Mouse (Mus musculus): ENCODE measurements at regions not wholly inside any gene's neighbourhood (a gene's known extent, or its start where the extent isn't known, plus 50 kb on each side); places are given as distances from the start of the nearest gene placed in this dataset.

- no peaks in the 10 kb centered on the region for H3K36me3 ChIP-seq (ENCODE audit: control insufficient read depth, insufficient read depth, low read length)
- WGBS = 39% methylated on average over 3 of the region's 3 CpGs
Observed at GRCm38 (mm10) chr12:107771809-107772208, 231.6 kb downstream of the Bcl11b start.

GRCm38 (mm10) chr12:107778046-107778445 is 225.4 kb downstream of the Bcl11b start:
- no peak overlapping the region for H3K4me2 ChIP-seq (replicated peaks; ENCODE audit: low read depth)
- no peaks in the 10 kb centered on the region for H3K9me3 ChIP-seq (ENCODE audit: control insufficient read depth, low read length)
- no peaks in the 10 kb centered on the region for H3K4me1 ChIP-seq (replicated peaks; ENCODE audit: control insufficient read depth, insufficient read depth)
- H3K27me3 ChIP-seq (ENCODE audit: control insufficient read depth, insufficient read depth, low read length) = no peaks in the 10 kb centered on the region
- 56% methylated on average over 9 of the region's 9 CpGs for WGBS
- no peak overlapping the region for H3K27ac ChIP-seq (replicated peaks)
- DNase-seq (ENCODE audit: low spot score) = no peak
- ATAC-seq (ENCODE audit: low FRiP score, low TSS enrichment) = no peak
- no peak overlapping the region for H3K4me3 ChIP-seq (ENCODE audit: low read depth, low read length)
- no peak for TF ChIP-seq CTCF (IDR thresholded peaks at IDR 0.05; ENCODE audit: low read depth)
- no peak for TF ChIP-seq EP300 (optimal IDR thresholded peaks at IDR 0.05)
- H3K9ac ChIP-seq (ENCODE audit: low read length) = no peak overlapping the region
- H3K36me3 ChIP-seq (ENCODE audit: control insufficient read depth, insufficient read depth, low read length) = no peaks in the 10 kb centered on the region

More at GRCm38 (mm10) chr12:107771809-107772208, 231.6 kb downstream of the Bcl11b start:
- no peaks in the 10 kb centered on the region for H3K9me3 ChIP-seq (ENCODE audit: control insufficient read depth, low read length)
- TF ChIP-seq EP300 (optimal IDR thresholded peaks at IDR 0.05) (no peak), CTCF (IDR thresholded peaks at IDR 0.05; ENCODE audit: low read depth) (no peak)
- no peak overlapping the region for H3K9ac ChIP-seq (ENCODE audit: low read length)
- no peak overlapping the region for H3K27ac ChIP-seq (replicated peaks)
- no peak for ATAC-seq (ENCODE audit: low FRiP score, low TSS enrichment)
- H3K4me3 ChIP-seq (ENCODE audit: low read depth, low read length) = no peak overlapping the region
- H3K27me3 ChIP-seq (ENCODE audit: control insufficient read depth, insufficient read depth, low read length) = no peaks in the 10 kb centered on the region
- DNase-seq (ENCODE audit: low spot score) = no peak
- no peak overlapping the region for H3K4me2 ChIP-seq (replicated peaks; ENCODE audit: low read depth)
- H3K4me1 ChIP-seq (replicated peaks; ENCODE audit: control insufficient read depth, insufficient read depth) = no peaks in the 10 kb centered on the region

- DNase-seq (ENCODE audit: low spot score) = no peak
- 72% methylated on average over 13 of the region's 13 CpGs for WGBS
- H3K27me3 ChIP-seq (ENCODE audit: control insufficient read depth, insufficient read depth, low read length) = no peaks in the 10 kb centered on the region
- H3K36me3 ChIP-seq (ENCODE audit: control insufficient read depth, insufficient read depth, low read length) = no peaks in the 10 kb centered on the region
- H3K4me2 ChIP-seq (replicated peaks; ENCODE audit: low read depth) = no peak overlapping the region
- H3K27ac ChIP-seq (replicated peaks) = no peak overlapping the region
- TF ChIP-seq EP300 (optimal IDR thresholded peaks at IDR 0.05) (no peak), CTCF (IDR thresholded peaks at IDR 0.05; ENCODE audit: low read depth) (no peak)
- no peak overlapping the region for H3K4me3 ChIP-seq (ENCODE audit: low read depth, low read length)
- no peaks in the 10 kb centered on the region for H3K9me3 ChIP-seq (ENCODE audit: control insufficient read depth, low read length)
- no peak for ATAC-seq (ENCODE audit: low FRiP score, low TSS enrichment)
- H3K9ac ChIP-seq (ENCODE audit: low read length) = no peak overlapping the region
- no peaks in the 10 kb centered on the region for H3K4me1 ChIP-seq (replicated peaks; ENCODE audit: control insufficient read depth, insufficient read depth)
Observed at GRCm38 (mm10) chr12:107779306-107780057, 223.9 kb downstream of the Bcl11b start.

- 63% methylated on average over 3 of the region's 3 CpGs for WGBS
- Histone ChIP-seq H3K4me1 (replicated peaks; ENCODE audit: control insufficient read depth, insufficient read depth) (no peaks in the 10 kb centered on the region), H3K9ac (ENCODE audit: low read length) (no peak overlapping the region), H3K27me3 (ENCODE audit: control insufficient read depth, insufficient read depth, low read length) (no peaks in the 10 kb centered on the region), H3K4me2 (replicated peaks; ENCODE audit: low read depth) (no peak overlapping the region), H3K36me3 (ENCODE audit: control insufficient read depth, insufficient read depth, low read length) (no peaks in the 10 kb centered on the region), H3K9me3 (ENCODE audit: control insufficient read depth, low read length) (no peaks in the 10 kb centered on the region), H3K27ac (replicated peaks) (no peak overlapping the region), H3K4me3 (ENCODE audit: low read depth, low read length) (no peak overlapping the region)
- DNase-seq (ENCODE audit: low spot score) (no peak), ATAC-seq (ENCODE audit: low FRiP score, low TSS enrichment) (no peak)
- no peak for TF ChIP-seq EP300 (optimal IDR thresholded peaks at IDR 0.05)
Observed at GRCm38 (mm10) chr12:107782147-107782546, 221.3 kb downstream of the Bcl11b start.

GRCm38 (mm10) chr12:107783831-107784230 is 219.6 kb downstream of the Bcl11b start:
- Histone ChIP-seq H3K9ac (ENCODE audit: low read length) (no peak overlapping the region), H3K4me3 (ENCODE audit: low read depth, low read length) (no peak overlapping the region), H3K36me3 (ENCODE audit: control insufficient read depth, insufficient read depth, low read length) (no peaks in the 10 kb centered on the region), H3K4me2 (replicated peaks; ENCODE audit: low read depth) (no peak overlapping the region), H3K4me1 (replicated peaks; ENCODE audit: control insufficient read depth, insufficient read depth) (no peaks in the 10 kb centered on the region), H3K27ac (replicated peaks) (no peak overlapping the region), H3K9me3 (ENCODE audit: control insufficient read depth, low read length) (no peaks in the 10 kb centered on the region), H3K27me3 (ENCODE audit: control insufficient read depth, insufficient read depth, low read length) (no peaks in the 10 kb centered on the region)
- 77% methylated on average over 7 of the region's 7 CpGs for WGBS
- DNase-seq (ENCODE audit: low spot score) = no peak
- TF ChIP-seq EP300 (optimal IDR thresholded peaks at IDR 0.05) (no peak), CTCF (IDR thresholded peaks at IDR 0.05; ENCODE audit: low read depth) (no peak)
- ATAC-seq (ENCODE audit: low FRiP score, low TSS enrichment) = no peak

GRCm38 (mm10) chr12:107789818-107790217 is 213.6 kb downstream of the Bcl11b start:
- H3K27me3 ChIP-seq (ENCODE audit: control insufficient read depth, insufficient read depth, low read length) = no peaks in the 10 kb centered on the region
- no peak overlapping the region for H3K9ac ChIP-seq (ENCODE audit: low read length)
- H3K9me3 ChIP-seq (ENCODE audit: control insufficient read depth, low read length) = no peaks in the 10 kb centered on the region
- H3K27ac ChIP-seq (replicated peaks) = no peak overlapping the region
- H3K36me3 ChIP-seq (ENCODE audit: control insufficient read depth, insufficient read depth, low read length) = no peaks in the 10 kb centered on the region
- TF ChIP-seq CTCF (IDR thresholded peaks at IDR 0.05; ENCODE audit: low read depth) = no peak
- TF ChIP-seq EP300 (optimal IDR thresholded peaks at IDR 0.05) = no peak
- H3K4me2 ChIP-seq (replicated peaks; ENCODE audit: low read depth) = no peak overlapping the region
- 48% methylated on average over 6 of the region's 6 CpGs for WGBS
- no peaks in the 10 kb centered on the region for H3K4me1 ChIP-seq (replicated peaks; ENCODE audit: control insufficient read depth, insufficient read depth)
- no peak for DNase-seq (ENCODE audit: low spot score)
- no peak for ATAC-seq (ENCODE audit: low FRiP score, low TSS enrichment)
- no peak overlapping the region for H3K4me3 ChIP-seq (ENCODE audit: low read depth, low read length)

All from stomach, postnatal 0 days (tissue).